Comparison of ENCODE assay signal across 10 mouse cellular contexts in the genomic region with DNA sequence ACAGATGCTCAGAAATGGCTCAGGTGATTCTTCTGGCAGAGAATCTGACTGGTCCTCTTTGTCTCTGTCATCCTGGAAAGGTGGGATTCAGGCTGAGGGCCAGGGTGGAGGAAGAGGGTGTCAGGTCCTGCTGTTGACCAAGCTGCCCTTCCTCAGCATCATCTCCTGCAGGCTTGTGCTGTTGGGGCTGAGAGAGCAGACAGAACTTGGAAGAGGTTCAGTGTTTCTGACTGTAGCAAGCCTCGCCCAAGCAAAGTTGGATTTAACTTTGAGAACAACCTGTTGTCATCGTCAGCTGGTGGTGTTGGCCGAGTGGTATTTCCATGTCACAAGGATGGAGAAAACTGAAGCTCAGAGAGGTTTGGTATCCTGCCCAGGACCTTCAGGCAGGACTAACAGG.
A peak's percentile ranks its signal among the peaks of the same experiment; 100 is the strongest.
DNase-seq lines count a peak whose midpoint lies in the region; ATAC-seq and TF ChIP-seq lines count a peak whose summit lies in the region.
"Had no signal": no experiment of that assay in that cellular context is flagged by ENCODE, and none has a peak within 500 bp of the region (broad histone marks: within the 10 kb centered on the region; RNA-seq: fewer than 3 reads in every experiment).

No protein-coding gene starts in this region.

- H3K4me1 ChIP-seq in kidney, adult 2 months (ENCODE audit: control insufficient read depth, insufficient read depth, low read length): peaks cover 38% of the 10 kb centered on the region
- H3K4me1 ChIP-seq in CH12.LX (ENCODE audit: control insufficient read depth in 1 of 2, insufficient read depth in 2 of 2): peaks cover 50 to 94% of the 10 kb centered on the region in 2 experiments
- peaks cover 77% of the 10 kb centered on the region for H3K4me1 ChIP-seq in embryonic facial prominence, embryonic 13.5 days
- H3K4me1 ChIP-seq in limb, embryonic 12.5 days (replicated peaks): peaks cover 77% of the 10 kb centered on the region

- TF ChIP-seq POLR2A in kidney, adult 2 months (IDR thresholded peaks at IDR 0.05; ENCODE audit: low read depth, low read length): no peak
- TF ChIP-seq POLR2A in CH12.LX (IDR thresholded peaks at IDR 0.05; ENCODE audit: low read depth, low read length): no peak

- TF ChIP-seq CTCF in kidney, adult 2 months (conservative IDR thresholded peaks at IDR 0.05; ENCODE audit: insufficient read depth, insufficient read length, low read depth, low read length): no peak
- TF ChIP-seq CTCF in CH12.LX (conservative IDR thresholded peaks at IDR 0.05 in 1 of 2, IDR thresholded peaks at IDR 0.05 in 1 of 2; ENCODE audit: low read depth in 2 of 2, low read length in 2 of 2): no peak

- no peaks in the 10 kb centered on the region for H3K9me3 ChIP-seq in CH12.LX (replicated peaks; ENCODE audit: low read length)
- no peaks in the 10 kb centered on the region for H3K9me3 ChIP-seq in embryonic facial prominence, embryonic 13.5 days
- no peaks in the 10 kb centered on the region for H3K9me3 ChIP-seq in limb, embryonic 12.5 days
- H3K9me3 ChIP-seq: forebrain, embryonic 13.5 days had no signal

- TF ChIP-seq EP300 in CH12.LX (IDR thresholded peaks at IDR 0.05; ENCODE audit: low read length): no peak

- ATAC-seq in embryonic facial prominence, embryonic 13.5 days (ENCODE audit: insufficient number of reproducible peaks, insufficient read depth, low FRiP score, low TSS enrichment, low read depth): no peak
- no peak for ATAC-seq in limb, embryonic 12.5 days (ENCODE audit: insufficient number of reproducible peaks, insufficient read depth, low FRiP score, low TSS enrichment, low read depth)
- ATAC-seq in cerebellum, adult (ENCODE audit: insufficient number of reproducible peaks, low FRiP score, low TSS enrichment): no peak
- ATAC-seq: forebrain, embryonic 13.5 days had no signal

- in situ Hi-C loops in CH12.LX (cut with MboI; ENCODE audit: low pct_ligation_motif_present, low pct_unique_long_range_greater_than_20kb, low sequenced_read_pairs): loop anchor here (5.0 to 25.0 kb wide), 3 partner anchors 70 to 542 kb away; a partner anchor contains a TSS

- no peak overlapping the region for H3K9ac ChIP-seq in CH12.LX (ENCODE audit: insufficient read depth, low read depth)
- H3K9ac ChIP-seq in embryonic facial prominence, embryonic 13.5 days: no peak overlapping the region
- no peak overlapping the region for H3K9ac ChIP-seq in limb, embryonic 12.5 days (replicated peaks)
- H3K9ac ChIP-seq: forebrain, embryonic 13.5 days had no signal

- TF ChIP-seq RAD21 in CH12.LX (IDR thresholded peaks at IDR 0.05; ENCODE audit: low read depth, low read length): no peak

- peaks cover 3% of the 10 kb centered on the region; the same call in 1 of the 2 replicates for H3K79me2 ChIP-seq in CH12.LX (replicated peaks; ENCODE audit: control insufficient read depth, extremely low read depth, insufficient read depth, poor library complexity, severe bottlenecking)

- H3K4me3 ChIP-seq in kidney, adult 2 months (ENCODE audit: insufficient read depth, low read depth, low read length): no peak overlapping the region
- no peak overlapping the region for H3K4me3 ChIP-seq in CH12.LX (replicated peaks in 1 of 3; ENCODE audit: low read depth in 2 of 3, low read length in 2 of 3, poor library complexity in 1 of 3)
- H3K4me3 ChIP-seq in embryonic facial prominence, embryonic 13.5 days: no peak overlapping the region
- H3K4me3 ChIP-seq in limb, embryonic 12.5 days (replicated peaks): no peak overlapping the region
- H3K4me3 ChIP-seq: forebrain, embryonic 13.5 days had no signal

- H3K27me3 ChIP-seq in kidney, adult 2 months (replicated peaks; ENCODE audit: control insufficient read depth, insufficient read depth, low read length): no peaks in the 10 kb centered on the region
- H3K27me3 ChIP-seq in CH12.LX (replicated peaks): no peaks in the 10 kb centered on the region
- no peaks in the 10 kb centered on the region for H3K27me3 ChIP-seq in embryonic facial prominence, embryonic 13.5 days
- no peaks in the 10 kb centered on the region for H3K27me3 ChIP-seq in limb, embryonic 12.5 days
- H3K27me3 ChIP-seq: forebrain, embryonic 13.5 days had no signal

- dilution Hi-C loops in CH12.LX (cut with MboI; ENCODE audit: extremely low pct_ligation_motif_present, extremely low pct_unique_long_range_greater_than_20kb, low sequenced_read_pairs): no loop called here

- no peak overlapping the region for H3K4me2 ChIP-seq in CH12.LX (ENCODE audit: insufficient read depth, low read depth, poor library complexity, severe bottlenecking)
- H3K4me2 ChIP-seq in embryonic facial prominence, embryonic 13.5 days: 0 out of 2 replicates have a peak overlapping the region, but pooled peaks have one; percentile 38
- H3K4me2 ChIP-seq in limb, embryonic 12.5 days: no peak overlapping the region
- H3K4me2 ChIP-seq: forebrain, embryonic 13.5 days had no signal

- DNase-seq in kidney, adult 2 months: no peak
- no peak for DNase-seq in kidney, adult 11 months
- DNase-seq in CH12.LX (ENCODE audit: extremely low read depth): no peak
- no peak for DNase-seq in layer of hippocampus, adult 11-12 months (ENCODE audit: low spot score)
- DNase-seq in layer of hippocampus, postnatal 10 days (ENCODE audit: low spot score in 2 of 2): no peak
- DNase-seq: right cerebral cortex, postnatal 14 days had no signal

- WGBS in kidney, adult 2 months: 67% methylated on average over 3 of the region's 3 CpGs
- 93% methylated on average over 3 of the region's 3 CpGs for WGBS in embryonic facial prominence, embryonic 13.5 days
- 97% methylated on average over 3 of the region's 3 CpGs for WGBS in limb, embryonic 12.5 days

- H3K27ac ChIP-seq in kidney, adult 2 months (ENCODE audit: insufficient read depth, low read depth, low read length): peak overlapping the region; percentile 97
- peak overlapping the region; percentile 78; the same call in 1 of the 2 replicates for H3K27ac ChIP-seq in CH12.LX (ENCODE audit: insufficient read depth, low read depth)
- H3K27ac ChIP-seq in embryonic facial prominence, embryonic 13.5 days: peak overlapping the region; percentile 94
- peak overlapping the region; percentile 92 for H3K27ac ChIP-seq in limb, embryonic 12.5 days
- H3K27ac ChIP-seq: forebrain, embryonic 13.5 days had no signal

- no peaks in the 10 kb centered on the region for H3K36me3 ChIP-seq in kidney, adult 2 months (ENCODE audit: control insufficient read depth, insufficient read depth, low read length)
- H3K36me3 ChIP-seq in CH12.LX (replicated peaks in 1 of 2; ENCODE audit: control insufficient read depth in 1 of 2, insufficient read depth in 1 of 2, low read length in 1 of 2): peaks cover 0 to 3% of the 10 kb centered on the region in 2 experiments
- H3K36me3 ChIP-seq in embryonic facial prominence, embryonic 13.5 days: no peaks in the 10 kb centered on the region
- no peaks in the 10 kb centered on the region for H3K36me3 ChIP-seq in limb, embryonic 12.5 days

TF ChIP-seq in CH12.LX, 34 proteins besides CTCF, POLR2A, EP300 and RAD21:
- no peak for TF ChIP-seq TBP (conservative IDR thresholded peaks at IDR 0.05; ENCODE audit: low read depth, low read length)
- no peak for TF ChIP-seq ZKSCAN1 (IDR thresholded peaks at IDR 0.05; ENCODE audit: borderline replicate concordance, low read depth, low read length)
- TF ChIP-seq ZNF384 (IDR thresholded peaks at IDR 0.05; ENCODE audit: low read depth, low read length): no peak
- no peak for TF ChIP-seq POLR2AphosphoS2 (IDR thresholded peaks at IDR 0.05; ENCODE audit: low read depth, low read length)
- no peak for TF ChIP-seq RCOR1 (conservative IDR thresholded peaks at IDR 0.05; ENCODE audit: low read depth, low read length)
- TF ChIP-seq MAZ (IDR thresholded peaks at IDR 0.05; ENCODE audit: low read depth, low read length): no peak
- TF ChIP-seq MYC (IDR thresholded peaks at IDR 0.05; ENCODE audit: low read depth, low read length): no peak
- TF ChIP-seq ZC3H11A (IDR thresholded peaks at IDR 0.05; ENCODE audit: low read depth, low read length): no peak
